Mouse (Mus musculus): Measurements from ENCODE around the gene Dynlrb1. TPM values are rescaled to one million over a fixed set of nuclear protein-coding genes. Genes with fewer than 3 reads are reported as not detected.

Gene Dynlrb1
- 775 and 836 TPM in 2 replicates for polyA plus RNA-seq (2012; rRNA removed)

DNA sequence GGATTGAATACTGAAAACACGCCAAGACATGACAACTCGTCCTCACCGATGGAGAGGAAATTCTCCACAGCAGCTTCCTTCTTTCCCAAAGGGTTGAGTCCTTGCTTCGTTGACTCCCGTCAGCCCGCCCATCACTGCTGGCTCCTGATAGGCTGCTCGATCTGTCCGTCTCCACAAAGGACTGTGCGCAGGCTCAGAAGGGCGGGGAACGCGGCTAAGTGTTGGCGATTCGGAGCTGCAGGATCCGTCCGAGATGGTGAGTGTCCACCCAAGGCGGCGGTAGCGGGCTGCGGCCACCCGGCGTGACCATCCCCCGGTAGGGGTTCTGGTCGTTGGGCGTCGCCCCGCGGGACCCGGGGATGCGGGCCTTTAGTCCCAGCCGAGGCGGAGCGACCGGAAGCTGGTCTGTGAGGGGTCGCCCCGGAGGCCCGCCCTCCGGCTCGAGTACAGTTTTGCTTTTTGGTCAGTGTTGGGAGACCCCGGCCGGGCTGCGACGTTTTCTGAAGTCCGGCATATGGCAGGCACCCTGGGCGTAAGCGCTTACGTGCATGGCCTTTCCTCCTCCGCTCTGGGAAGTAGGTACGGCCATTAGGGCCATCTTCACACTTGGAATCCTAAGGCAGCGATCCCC is at the start of gene Dynlrb1:
Dynlrb1 (plus strand) TSS at position 172 of the 631 bp plus-strand sequence.
- DNase-seq = peak; percentile 98 to 100
- TF ChIP-seq CTCF (IDR thresholded peaks at IDR 0.05; ENCODE audit: borderline replicate concordance, insufficient read depth, low read depth, low read length) (no peak; the same call in 1 of the 2 replicates), POLR2A (IDR thresholded peaks at IDR 0.05; ENCODE audit: borderline replicate concordance, insufficient read depth, low read length) (peak; percentile 92)
- Histone ChIP-seq H3K4me3 (replicated peaks; ENCODE audit: insufficient read depth, low read depth, low read length) (peak within 1 kb of the TSS; percentile 92), H3K27me3 (ENCODE audit: control insufficient read depth, insufficient read depth, low read length) (no peaks in the 10 kb centered on the region), H3K4me1 (ENCODE audit: control insufficient read depth, insufficient read depth, low read length) (peaks cover 9% of the 10 kb centered on the region), H3K27ac (ENCODE audit: insufficient read depth, low read length) (peak within 1 kb of the TSS; percentile 68)
- under 1% methylated on average over 50 of the region's 50 CpGs for WGBS

DNA sequence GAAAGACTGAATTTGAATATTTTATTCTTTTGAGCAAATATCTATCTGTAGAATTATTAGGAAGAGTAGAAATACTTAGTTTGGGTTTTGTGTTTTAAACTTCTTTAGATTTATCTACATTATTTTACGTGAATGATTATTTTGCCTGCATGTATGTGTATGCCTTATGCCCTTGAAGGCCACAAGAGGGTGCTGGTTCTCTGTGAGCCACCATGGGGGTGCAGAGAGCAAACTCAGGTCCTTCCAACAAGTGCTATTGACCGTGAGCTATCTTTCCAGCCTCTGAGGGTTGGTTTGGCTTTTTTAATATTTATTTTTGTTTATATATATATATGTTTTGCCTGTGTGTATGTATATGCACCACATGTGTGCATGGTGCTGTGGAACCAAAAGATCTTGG is 28.9 kb upstream of the Dynlrb1 start:
- peak; percentile 19 to 24 for DNase-seq

DNA sequence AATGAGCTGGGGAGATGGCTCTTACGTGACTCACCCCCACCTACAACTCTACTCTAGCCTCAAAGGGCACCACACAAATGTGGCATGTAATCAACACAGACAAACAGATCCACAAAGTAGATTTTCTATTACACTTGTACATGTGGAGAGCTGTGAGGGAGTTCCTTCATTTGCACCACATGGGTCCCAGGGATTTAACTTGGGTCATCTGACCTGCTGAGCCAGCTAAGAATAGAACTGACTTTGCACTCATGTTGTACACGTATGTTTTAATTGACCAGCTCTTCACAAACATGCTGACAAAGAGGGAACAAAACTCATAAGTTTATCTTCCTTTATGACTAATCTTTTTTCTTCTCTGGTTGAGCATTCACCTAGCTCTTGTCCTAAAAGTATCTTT is 13.2 kb upstream of the Dynlrb1 start:
- no peaks in the 10 kb centered on the region for H3K4me1 ChIP-seq (ENCODE audit: control insufficient read depth, insufficient read depth, low read length)
- H3K27ac ChIP-seq (ENCODE audit: insufficient read depth, low read length) = no peak overlapping the region
- no peak for TF ChIP-seq POLR2A (IDR thresholded peaks at IDR 0.05; ENCODE audit: borderline replicate concordance, insufficient read depth, low read length)
- TF ChIP-seq CTCF (IDR thresholded peaks at IDR 0.05; ENCODE audit: borderline replicate concordance, insufficient read depth, low read depth, low read length) = no peak
- no peak overlapping the region for H3K4me3 ChIP-seq (replicated peaks; ENCODE audit: insufficient read depth, low read depth, low read length)
- DNase-seq = no peak
- no peaks in the 10 kb centered on the region for H3K27me3 ChIP-seq (ENCODE audit: control insufficient read depth, insufficient read depth, low read length)
- WGBS = 58% methylated on average over 2 of the region's 2 CpGs

More for the DNA sequence above, 28.9 kb upstream of the Dynlrb1 start:
- no peak overlapping the region for H3K27ac ChIP-seq (ENCODE audit: insufficient read depth, low read length)
- H3K4me3 ChIP-seq (replicated peaks; ENCODE audit: insufficient read depth, low read depth, low read length) = no peak overlapping the region
- H3K27me3 ChIP-seq (ENCODE audit: control insufficient read depth, insufficient read depth, low read length) = no peaks in the 10 kb centered on the region
- H3K4me1 ChIP-seq (ENCODE audit: control insufficient read depth, insufficient read depth, low read length) = no peaks in the 10 kb centered on the region
- TF ChIP-seq POLR2A (IDR thresholded peaks at IDR 0.05; ENCODE audit: borderline replicate concordance, insufficient read depth, low read length) (no peak), CTCF (IDR thresholded peaks at IDR 0.05; ENCODE audit: borderline replicate concordance, insufficient read depth, low read depth, low read length) (peak; percentile 66)
- 64% methylated on average over 2 of the region's 2 CpGs for WGBS

DNA sequence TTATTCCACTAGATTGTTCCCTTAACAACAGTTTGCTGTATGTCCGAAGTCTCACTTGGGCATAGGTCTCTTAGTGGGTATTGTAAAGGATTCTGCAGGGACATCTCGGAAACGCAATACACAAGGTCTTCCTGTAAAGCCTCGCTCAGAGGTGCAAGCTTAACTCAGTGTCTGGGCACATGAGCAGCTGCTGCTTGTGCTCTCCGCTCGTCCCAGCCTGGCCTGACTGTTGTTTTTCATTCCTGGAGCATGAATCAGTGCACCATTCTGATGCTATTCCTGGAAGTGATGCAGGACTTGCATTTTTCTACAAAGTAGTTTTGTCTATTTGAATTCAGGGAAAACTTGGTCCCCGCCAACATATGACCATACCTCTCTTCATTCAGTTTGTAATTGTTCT is 11.6 kb upstream of the Dynlrb1 start:
- WGBS = 94% methylated on average over 7 of the region's 7 CpGs
- Histone ChIP-seq H3K27me3 (ENCODE audit: control insufficient read depth, insufficient read depth, low read length) (no peaks in the 10 kb centered on the region), H3K4me3 (replicated peaks; ENCODE audit: insufficient read depth, low read depth, low read length) (no peak overlapping the region), H3K4me1 (ENCODE audit: control insufficient read depth, insufficient read depth, low read length) (no peaks in the 10 kb centered on the region), H3K27ac (ENCODE audit: insufficient read depth, low read length) (no peak overlapping the region)
- TF ChIP-seq CTCF (IDR thresholded peaks at IDR 0.05; ENCODE audit: borderline replicate concordance, insufficient read depth, low read depth, low read length) (no peak), POLR2A (IDR thresholded peaks at IDR 0.05; ENCODE audit: borderline replicate concordance, insufficient read depth, low read length) (no peak)
- no peak for DNase-seq

DNA sequence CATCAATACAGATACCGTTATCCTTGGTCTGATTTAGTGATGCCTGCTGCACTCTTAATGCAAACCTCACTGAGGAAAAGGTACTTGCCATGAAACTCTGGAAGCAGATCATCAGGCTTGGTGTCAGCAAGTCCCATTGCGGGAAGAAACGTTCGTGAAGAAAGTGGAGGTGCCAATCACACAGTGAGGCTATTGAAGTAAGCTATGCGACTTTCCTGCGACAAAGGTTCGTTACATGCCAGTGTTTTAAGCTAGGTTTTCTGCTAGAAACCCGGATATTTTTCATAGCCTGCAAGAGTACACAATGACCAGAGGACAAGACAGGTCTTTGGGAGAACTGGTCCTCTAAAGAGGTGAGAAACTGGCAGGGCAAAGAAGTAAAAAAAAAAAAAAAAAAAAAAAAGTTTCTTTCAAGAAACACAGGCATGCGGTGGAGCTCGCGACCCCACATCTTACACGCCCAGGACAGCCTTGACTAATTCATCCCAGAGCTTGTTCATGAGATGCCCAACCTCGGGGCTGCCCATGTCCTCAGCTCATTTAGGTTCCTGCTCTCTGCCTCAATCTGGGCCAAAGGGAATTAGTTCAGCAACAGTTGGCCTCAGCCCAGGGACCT is 479 bp upstream of the Dynlrb1 start:
- H3K4me3 ChIP-seq (replicated peaks; ENCODE audit: insufficient read depth, low read depth, low read length) = peak overlapping the region; percentile 92
- DNase-seq = peak in 1 of 2 experiments; percentile 17
- 2% methylated on average over 13 of the region's 13 CpGs for WGBS
- peak overlapping the region; percentile 68; the same call in 1 of the 2 replicates for H3K27ac ChIP-seq (ENCODE audit: insufficient read depth, low read length)
- TF ChIP-seq CTCF (IDR thresholded peaks at IDR 0.05; ENCODE audit: borderline replicate concordance, insufficient read depth, low read depth, low read length) = no peak
- no peak for TF ChIP-seq POLR2A (IDR thresholded peaks at IDR 0.05; ENCODE audit: borderline replicate concordance, insufficient read depth, low read length)
- peaks cover 7% of the 10 kb centered on the region for H3K4me1 ChIP-seq (ENCODE audit: control insufficient read depth, insufficient read depth, low read length)
- H3K27me3 ChIP-seq (ENCODE audit: control insufficient read depth, insufficient read depth, low read length) = no peaks in the 10 kb centered on the region

DNA sequence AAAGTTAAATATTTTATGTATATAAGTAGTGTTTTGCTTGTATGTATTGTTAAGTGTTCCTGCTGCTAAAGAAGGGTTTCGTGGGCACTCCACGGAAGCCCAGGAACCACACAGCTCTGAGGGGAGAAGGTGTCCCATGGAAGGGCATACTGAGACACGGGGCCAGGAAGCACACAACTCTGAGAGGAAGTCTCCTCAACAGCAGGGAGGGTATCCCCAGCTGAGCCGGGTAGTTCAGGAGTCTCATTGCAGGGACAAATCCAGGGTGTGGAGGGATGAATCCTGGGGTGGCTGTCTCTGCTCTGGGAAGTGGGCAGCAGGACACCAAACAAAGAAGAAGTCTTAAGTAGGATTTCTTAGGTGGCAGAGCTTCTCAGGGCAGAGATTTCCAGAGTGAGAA is 943 bp downstream of the Dynlrb1 start:
- peak in 1 of 2 experiments; percentile 19 for DNase-seq

DNA sequence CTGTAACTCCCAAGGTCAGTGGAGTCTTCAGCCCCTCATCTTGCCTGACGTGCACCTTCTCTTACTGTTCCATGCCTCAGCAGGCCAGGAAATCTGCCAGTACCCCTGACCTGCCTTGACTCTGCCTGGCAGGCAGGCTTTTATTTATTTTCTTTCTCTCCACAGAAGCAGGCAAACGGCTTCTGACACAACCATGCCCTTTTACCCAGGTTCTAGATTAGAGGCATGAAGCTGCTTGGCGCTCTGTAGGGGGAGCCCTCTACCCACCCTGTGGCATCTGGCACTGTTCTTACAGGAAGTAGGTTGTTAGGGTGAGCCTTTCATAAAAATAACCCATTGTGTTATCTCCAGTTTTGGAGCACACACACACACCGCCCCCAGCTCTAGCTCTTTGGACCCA is 4.6 kb downstream of the Dynlrb1 start:
- TF ChIP-seq POLR2A (IDR thresholded peaks at IDR 0.05; ENCODE audit: borderline replicate concordance, insufficient read depth, low read length) (no peak), CTCF (IDR thresholded peaks at IDR 0.05; ENCODE audit: borderline replicate concordance, insufficient read depth, low read depth, low read length) (peak; percentile 5; the same call in 1 of the 2 replicates)
- H3K27ac ChIP-seq (ENCODE audit: insufficient read depth, low read length) = no peak overlapping the region
- peak; percentile 17 to 23 for DNase-seq
- WGBS = 58% methylated on average over 4 of the region's 4 CpGs
- no peak overlapping the region for H3K4me3 ChIP-seq (replicated peaks; ENCODE audit: insufficient read depth, low read depth, low read length)
- H3K27me3 ChIP-seq (ENCODE audit: control insufficient read depth, insufficient read depth, low read length) = no peaks in the 10 kb centered on the region
- H3K4me1 ChIP-seq (ENCODE audit: control insufficient read depth, insufficient read depth, low read length) = peaks cover 30% of the 10 kb centered on the region

More for the DNA sequence above, 943 bp downstream of the Dynlrb1 start:
- H3K27ac ChIP-seq (ENCODE audit: insufficient read depth, low read length) = no peak overlapping the region
- peak overlapping the region; percentile 92 for H3K4me3 ChIP-seq (replicated peaks; ENCODE audit: insufficient read depth, low read depth, low read length)
- 4% methylated on average over 4 of the region's 4 CpGs for WGBS
- peaks cover 10% of the 10 kb centered on the region for H3K4me1 ChIP-seq (ENCODE audit: control insufficient read depth, insufficient read depth, low read length)
- no peaks in the 10 kb centered on the region for H3K27me3 ChIP-seq (ENCODE audit: control insufficient read depth, insufficient read depth, low read length)
- TF ChIP-seq CTCF (IDR thresholded peaks at IDR 0.05; ENCODE audit: borderline replicate concordance, insufficient read depth, low read depth, low read length) = no peak
- no peak for TF ChIP-seq POLR2A (IDR thresholded peaks at IDR 0.05; ENCODE audit: borderline replicate concordance, insufficient read depth, low read length)

Measured in cerebellum, adult 2 months (tissue).